Mouse (Mus musculus): ENCODE measurements at regions not wholly inside any gene's neighbourhood (a gene's known extent, or its start where the extent isn't known, plus 50 kb on each side); places are given as distances from the start of the nearest gene placed in this dataset.

- TF ChIP-seq CTCF (conservative IDR thresholded peaks at IDR 0.05; ENCODE audit: low read length) (no peak), NANOG (IDR thresholded peaks at IDR 0.05; ENCODE audit: borderline replicate concordance, low read length) (no peak), POU5F1 (IDR thresholded peaks at IDR 0.05; ENCODE audit: borderline replicate concordance, low read length) (no peak)
These were observed 130.8 kb downstream of the Ly86 start for GRCm38 (mm10) chr13:37475804-37476203.
